Mouse (Mus musculus): ENCODE results near the gene Arhgap10.

GRCm38 (mm10) chr8:77516845-77517244 is 908 bp downstream of the Arhgap10 start:
- no peak for TF ChIP-seq CTCF (IDR thresholded peaks at IDR 0.05; ENCODE audit: extremely low read depth, insufficient read length, insufficient replicate concordance, low read depth, low read length)
- TF ChIP-seq POLR2A (IDR thresholded peaks at IDR 0.05; ENCODE audit: low read depth, low read length) = no peak
